Mouse (Mus musculus): Measurements from ENCODE around the gene Manbal. TPM values are rescaled to one million over a fixed set of nuclear protein-coding genes. Genes with fewer than 3 reads are reported as not detected.

The Manbal gene
- polyA plus RNA-seq, 1 experiment, result 64.5 TPM

- Histone ChIP-seq H3K79me2 (ENCODE audit: control insufficient read depth, insufficient read depth) (no peaks in the 10 kb centered on the region), H3K4me3 (no peak overlapping the region), H3ac (ENCODE audit: control insufficient read depth, insufficient read length) (no peak overlapping the region), H3K36me3 (ENCODE audit: control insufficient read depth, insufficient read depth) (no peaks in the 10 kb centered on the region), H3K4me2 (ENCODE audit: low read depth) (no peak overlapping the region), H3K27me3 (ENCODE audit: control insufficient read depth, insufficient read depth, insufficient read length) (no peaks in the 10 kb centered on the region)
- no peak for TF ChIP-seq POLR2AphosphoS2 (IDR thresholded peaks at IDR 0.05; ENCODE audit: insufficient read length, low read depth)
- no peak for TF ChIP-seq TCF3 (IDR thresholded peaks at IDR 0.05; ENCODE audit: insufficient read length, low read depth)
- TF ChIP-seq REST (IDR thresholded peaks at IDR 0.05; ENCODE audit: insufficient read depth, insufficient read length), result no peak
- no peak for TF ChIP-seq POLR2A (IDR thresholded peaks at IDR 0.05; ENCODE audit: insufficient read length, low read depth)
- no peak for TF ChIP-seq CEBPB (IDR thresholded peaks at IDR 0.05; ENCODE audit: insufficient read depth, poor library complexity, severe bottlenecking)
- TF ChIP-seq SRF (IDR thresholded peaks at IDR 0.05; ENCODE audit: control insufficient read depth, insufficient read length, low read depth), result no peak
- no peak for TF ChIP-seq E2F4 (IDR thresholded peaks at IDR 0.05; ENCODE audit: insufficient read depth)
- no peak for TF ChIP-seq USF1 (IDR thresholded peaks at IDR 0.05; ENCODE audit: low read depth)
- no peak for TF ChIP-seq MYOG (IDR thresholded peaks at IDR 0.05; ENCODE audit: control insufficient read depth in 1 of 3, insufficient read depth in 1 of 3, insufficient read length in 2 of 3, low read depth in 2 of 3)
- TF ChIP-seq MAX (IDR thresholded peaks at IDR 0.05; ENCODE audit: low read depth), result no peak
- TF ChIP-seq TCF12 (IDR thresholded peaks at IDR 0.05; ENCODE audit: insufficient read depth, poor library complexity, severe bottlenecking), result no peak
- TF ChIP-seq MYOD1 (IDR thresholded peaks at IDR 0.05; ENCODE audit: control insufficient read depth in 1 of 3, insufficient read length in 2 of 3, low read depth in 2 of 3), result no peak
Observed at GRCm38 (mm10) chr2:157394868-157395267, 27.5 kb downstream of the Manbal start.

- Histone ChIP-seq H3K4me2 (ENCODE audit: low read depth) (no peak overlapping the region), H3K4me3 (no peak overlapping the region), H3ac (ENCODE audit: control insufficient read depth, insufficient read length) (no peak overlapping the region), H3K27me3 (ENCODE audit: control insufficient read depth, insufficient read depth, insufficient read length) (no peaks in the 10 kb centered on the region), H3K79me2 (ENCODE audit: control insufficient read depth, insufficient read depth) (no peaks in the 10 kb centered on the region), H3K36me3 (ENCODE audit: control insufficient read depth, insufficient read depth) (no peaks in the 10 kb centered on the region)
- TF ChIP-seq TCF12 (IDR thresholded peaks at IDR 0.05; ENCODE audit: insufficient read depth, poor library complexity, severe bottlenecking) (no peak), MYOG (IDR thresholded peaks at IDR 0.05; ENCODE audit: control insufficient read depth in 1 of 3, insufficient read depth in 1 of 3, insufficient read length in 2 of 3, low read depth in 2 of 3) (no peak), TCF3 (IDR thresholded peaks at IDR 0.05; ENCODE audit: insufficient read length, low read depth) (no peak), SRF (IDR thresholded peaks at IDR 0.05; ENCODE audit: control insufficient read depth, insufficient read length, low read depth) (no peak), POLR2A (IDR thresholded peaks at IDR 0.05; ENCODE audit: insufficient read length, low read depth) (no peak), REST (IDR thresholded peaks at IDR 0.05; ENCODE audit: insufficient read depth, insufficient read length) (no peak), POLR2AphosphoS2 (IDR thresholded peaks at IDR 0.05; ENCODE audit: insufficient read length, low read depth) (no peak), E2F4 (IDR thresholded peaks at IDR 0.05; ENCODE audit: insufficient read depth) (no peak), CEBPB (IDR thresholded peaks at IDR 0.05; ENCODE audit: insufficient read depth, poor library complexity, severe bottlenecking) (no peak), MAX (IDR thresholded peaks at IDR 0.05; ENCODE audit: low read depth) (no peak), USF1 (IDR thresholded peaks at IDR 0.05; ENCODE audit: low read depth) (no peak), MYOD1 (IDR thresholded peaks at IDR 0.05; ENCODE audit: control insufficient read depth in 1 of 3, insufficient read length in 2 of 3, low read depth in 2 of 3) (no peak)
Observed at GRCm38 (mm10) chr2:157395371-157395770, 28.0 kb downstream of the Manbal start.

GRCm38 (mm10) chr2:157395960-157396359 is 28.6 kb downstream of the Manbal start:
- Histone ChIP-seq H3ac (ENCODE audit: control insufficient read depth, insufficient read length) (no peak overlapping the region), H3K36me3 (ENCODE audit: control insufficient read depth, insufficient read depth) (no peaks in the 10 kb centered on the region), H3K79me2 (ENCODE audit: control insufficient read depth, insufficient read depth) (no peaks in the 10 kb centered on the region), H3K4me3 (no peak overlapping the region), H3K27me3 (ENCODE audit: control insufficient read depth, insufficient read depth, insufficient read length) (no peaks in the 10 kb centered on the region), H3K4me2 (ENCODE audit: low read depth) (no peak overlapping the region)
- TF ChIP-seq TCF3 (IDR thresholded peaks at IDR 0.05; ENCODE audit: insufficient read length, low read depth) (no peak), MYOD1 (IDR thresholded peaks at IDR 0.05; ENCODE audit: control insufficient read depth in 1 of 3, insufficient read length in 2 of 3, low read depth in 2 of 3) (no peak), TCF12 (IDR thresholded peaks at IDR 0.05; ENCODE audit: insufficient read depth, poor library complexity, severe bottlenecking) (no peak), REST (IDR thresholded peaks at IDR 0.05; ENCODE audit: insufficient read depth, insufficient read length) (no peak), CEBPB (IDR thresholded peaks at IDR 0.05; ENCODE audit: insufficient read depth, poor library complexity, severe bottlenecking) (no peak), POLR2AphosphoS2 (IDR thresholded peaks at IDR 0.05; ENCODE audit: insufficient read length, low read depth) (no peak), POLR2A (IDR thresholded peaks at IDR 0.05; ENCODE audit: insufficient read length, low read depth) (no peak), E2F4 (IDR thresholded peaks at IDR 0.05; ENCODE audit: insufficient read depth) (no peak), MAX (IDR thresholded peaks at IDR 0.05; ENCODE audit: low read depth) (no peak), USF1 (IDR thresholded peaks at IDR 0.05; ENCODE audit: low read depth) (no peak), SRF (IDR thresholded peaks at IDR 0.05; ENCODE audit: control insufficient read depth, insufficient read length, low read depth) (no peak), MYOG (IDR thresholded peaks at IDR 0.05; ENCODE audit: control insufficient read depth in 1 of 3, insufficient read depth in 1 of 3, insufficient read length in 2 of 3, low read depth in 2 of 3) (no peak)

- H3K4me2 ChIP-seq (ENCODE audit: low read depth), result no peak overlapping the region
- H3K79me2 ChIP-seq (ENCODE audit: control insufficient read depth, insufficient read depth), result no peaks in the 10 kb centered on the region
- no peaks in the 10 kb centered on the region for H3K36me3 ChIP-seq (ENCODE audit: control insufficient read depth, insufficient read depth)
- TF ChIP-seq E2F4 (IDR thresholded peaks at IDR 0.05; ENCODE audit: insufficient read depth) (no peak), CEBPB (IDR thresholded peaks at IDR 0.05; ENCODE audit: insufficient read depth, poor library complexity, severe bottlenecking) (no peak), REST (IDR thresholded peaks at IDR 0.05; ENCODE audit: insufficient read depth, insufficient read length) (no peak), TCF12 (IDR thresholded peaks at IDR 0.05; ENCODE audit: insufficient read depth, poor library complexity, severe bottlenecking) (no peak), USF1 (IDR thresholded peaks at IDR 0.05; ENCODE audit: low read depth) (no peak), MYOD1 (IDR thresholded peaks at IDR 0.05; ENCODE audit: control insufficient read depth in 1 of 3, insufficient read length in 2 of 3, low read depth in 2 of 3) (no peak), MYOG (IDR thresholded peaks at IDR 0.05; ENCODE audit: control insufficient read depth in 1 of 3, insufficient read depth in 1 of 3, insufficient read length in 2 of 3, low read depth in 2 of 3) (no peak), POLR2A (IDR thresholded peaks at IDR 0.05; ENCODE audit: insufficient read length, low read depth) (no peak), POLR2AphosphoS2 (IDR thresholded peaks at IDR 0.05; ENCODE audit: insufficient read length, low read depth) (no peak), SRF (IDR thresholded peaks at IDR 0.05; ENCODE audit: control insufficient read depth, insufficient read length, low read depth) (no peak), TCF3 (IDR thresholded peaks at IDR 0.05; ENCODE audit: insufficient read length, low read depth) (no peak), MAX (IDR thresholded peaks at IDR 0.05; ENCODE audit: low read depth) (no peak)
- no peaks in the 10 kb centered on the region for H3K27me3 ChIP-seq (ENCODE audit: control insufficient read depth, insufficient read depth, insufficient read length)
- no peak overlapping the region for H3ac ChIP-seq (ENCODE audit: control insufficient read depth, insufficient read length)
- no peak overlapping the region for H3K4me3 ChIP-seq
Observed at GRCm38 (mm10) chr2:157397376-157397775, 30.0 kb downstream of the Manbal start.
